In the genomic region with DNA sequence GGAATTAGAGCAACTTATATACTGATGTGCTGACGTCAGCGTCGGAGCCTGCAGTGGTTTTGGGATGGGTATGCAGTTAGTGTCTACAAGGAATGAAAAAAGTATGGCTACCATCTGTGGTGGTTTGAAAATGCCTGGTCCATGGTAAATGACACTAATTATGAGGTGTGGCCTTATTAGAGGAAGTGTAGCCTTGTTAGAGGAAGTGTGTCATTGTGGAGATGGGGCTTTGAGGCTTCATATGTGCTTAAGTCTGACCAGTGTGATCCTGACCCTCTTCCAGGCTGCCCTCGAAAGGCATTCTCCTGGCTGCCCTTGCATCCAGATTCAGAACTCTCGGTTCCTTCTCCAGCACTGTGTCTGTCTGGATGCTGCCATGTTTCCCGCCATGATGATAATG, we compare ENCODE assay signal across 26 mouse cellular contexts. TPM values are rescaled to one million over a fixed set of nuclear protein-coding genes. Genes with fewer than 3 reads are reported as not detected.
"Had no signal": no experiment of that assay in that cellular context is flagged by ENCODE, and none has a peak within 500 bp of the region (broad histone marks: within the 10 kb centered on the region; RNA-seq: fewer than 3 reads in every experiment).

No protein-coding gene starts in this region.

- H3K27me3 ChIP-seq: heart, embryonic 12.5 days; hindbrain, embryonic 15.5 days; intestine, embryonic 15.5 days; kidney, embryonic 15.5 days; liver, embryonic 13.5 days; liver, embryonic 15.5 days had no signal

- H3K4me3 ChIP-seq: heart, embryonic 10.5 days; heart, embryonic 12.5 days; hindbrain, embryonic 13.5 days; hindbrain, embryonic 15.5 days; intestine, embryonic 15.5 days; kidney, embryonic 15.5 days; layer of hippocampus, adult 2 months; limb, embryonic 12.5 days; liver, embryonic 13.5 days; liver, embryonic 15.5 days had no signal

- H3K9me3 ChIP-seq: heart, embryonic 10.5 days; heart, embryonic 12.5 days; hindbrain, embryonic 13.5 days; hindbrain, embryonic 15.5 days; intestine, embryonic 15.5 days; kidney, embryonic 15.5 days; limb, embryonic 12.5 days; liver, embryonic 13.5 days; liver, embryonic 15.5 days had no signal

- ATAC-seq: hindbrain, postnatal 0 days; intestine, embryonic 15.5 days had no signal

- DNase-seq: gastrocnemius, postnatal 14 days; gastrocnemius, postnatal 36 days; heart, adult 18-20 months; heart, postnatal 10 days; heart, postnatal 4 days; kidney, adult 11 months; kidney, adult 2 months; kidney, adult 9 months; kidney, postnatal 14 days; kidney, postnatal 36 days; layer of hippocampus, adult 9-11 months; layer of hippocampus, postnatal 36 days; left cerebral cortex, postnatal 4 days; liver; liver, embryonic 13.5 days had no signal

- H3K36me3 ChIP-seq: heart, embryonic 10.5 days; heart, embryonic 12.5 days; hindbrain, embryonic 13.5 days; hindbrain, embryonic 15.5 days; intestine, embryonic 15.5 days; kidney, embryonic 15.5 days; limb, embryonic 12.5 days; liver, embryonic 13.5 days; liver, embryonic 15.5 days had no signal

- H3K27ac ChIP-seq: heart, embryonic 10.5 days; hindbrain, embryonic 13.5 days; hindbrain, embryonic 15.5 days; hindbrain, postnatal 0 days; intestine, embryonic 15.5 days; kidney, embryonic 15.5 days; kidney, postnatal 0 days; layer of hippocampus, adult 2 months; limb, embryonic 12.5 days; liver, embryonic 13.5 days; liver, embryonic 15.5 days had no signal

RNA-seq across cellular contexts. Expression of gene Cela1, which starts 55.5 kb away (rescaled TPM):
- total RNA-seq: gastrocnemius, postnatal 14 days; gastrocnemius, postnatal 36 days; heart, postnatal 4 days had no signal
